Mouse (Mus musculus): ENCODE data around the gene Pcyt2. TPM values are rescaled to one million over a fixed set of nuclear protein-coding genes. Genes with fewer than 3 reads are reported as not detected.

The Pcyt2 gene
- 100 to 1,000 TPM; 144 to 150 TPM for total RNA-seq (2021)
- long read RNA-seq, experiment 1, transcript Pcyt2-203 (13 exons, 1,486 nt) = minor isoform, 14 of 311 reads
- long read RNA-seq, experiment 1, transcript Pcyt2-201 (14 exons, 1,881 nt) = major isoform, 169 of 311 reads
- long read RNA-seq, experiment 1, partial matches to known transcripts = 23 of 311 reads
- long read RNA-seq, experiment 1, other reads (novel, unspliced or antisense) = 101 of 311 reads
- long read RNA-seq, experiment 2, transcript Pcyt2-203 (13 exons, 1,486 nt) = minor isoform, 9 of 200 reads
- long read RNA-seq, experiment 2, transcript Pcyt2-201 (14 exons, 1,881 nt) = major isoform, 101 of 200 reads
- long read RNA-seq, experiment 2, partial matches to known transcripts = 13 of 200 reads
- long read RNA-seq, experiment 2, other reads (novel, unspliced or antisense) = 75 of 200 reads

DNA sequence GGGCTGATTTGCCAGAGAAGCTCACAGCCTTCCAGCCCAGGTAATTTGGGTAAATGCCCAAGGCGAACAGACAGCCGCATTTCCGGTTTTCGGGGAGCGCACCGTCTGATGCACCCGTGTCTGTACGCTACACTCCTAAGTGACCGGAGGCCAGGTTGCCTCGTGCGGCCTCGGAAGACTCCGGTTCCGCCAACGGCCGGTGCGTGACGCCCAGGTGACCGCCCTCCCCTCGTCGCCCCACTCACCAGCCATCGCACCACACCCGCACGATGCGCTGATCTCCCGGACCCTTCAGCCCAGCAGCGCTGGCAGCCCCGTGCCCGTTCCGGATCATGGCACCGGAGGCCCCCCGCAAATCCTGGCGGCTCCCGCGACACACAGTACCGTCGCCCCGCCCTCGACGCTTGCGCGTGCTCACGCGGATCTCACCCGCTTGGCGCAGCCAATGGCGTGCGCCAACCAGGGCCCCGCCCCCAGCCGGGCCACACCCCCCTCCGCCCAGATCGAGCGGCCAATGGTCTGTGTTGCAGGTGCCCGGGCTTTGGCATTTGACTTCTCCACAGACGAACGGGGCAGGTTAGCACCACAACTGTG lies at the start of gene Pcyt2:
Pcyt2 (minus strand) TSS at position 418 of the 594 bp plus-strand sequence.
- peak; percentile 96 for DNase-seq

DNA sequence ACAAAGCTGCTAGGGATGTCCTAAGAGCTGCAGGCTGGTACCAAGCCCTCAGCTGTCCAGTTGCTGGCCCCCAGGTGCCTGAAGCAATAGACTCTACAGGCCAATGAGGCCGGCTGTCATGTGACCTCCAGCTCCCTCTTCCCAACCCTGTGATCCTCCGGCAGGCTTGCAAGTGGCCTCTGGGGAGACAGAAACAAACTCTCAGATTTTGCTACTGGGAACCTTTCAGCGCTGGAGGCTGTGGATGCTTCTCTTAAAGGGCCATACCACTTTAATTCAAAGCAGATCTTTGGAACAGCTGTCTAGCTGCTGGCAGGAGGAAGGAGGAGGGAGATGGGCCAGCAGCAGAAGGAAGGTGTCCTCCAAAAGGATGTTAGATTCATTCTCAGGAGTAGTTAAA lies 48.9 kb upstream of the Pcyt2 start:
- DNase-seq = no peak

DNA sequence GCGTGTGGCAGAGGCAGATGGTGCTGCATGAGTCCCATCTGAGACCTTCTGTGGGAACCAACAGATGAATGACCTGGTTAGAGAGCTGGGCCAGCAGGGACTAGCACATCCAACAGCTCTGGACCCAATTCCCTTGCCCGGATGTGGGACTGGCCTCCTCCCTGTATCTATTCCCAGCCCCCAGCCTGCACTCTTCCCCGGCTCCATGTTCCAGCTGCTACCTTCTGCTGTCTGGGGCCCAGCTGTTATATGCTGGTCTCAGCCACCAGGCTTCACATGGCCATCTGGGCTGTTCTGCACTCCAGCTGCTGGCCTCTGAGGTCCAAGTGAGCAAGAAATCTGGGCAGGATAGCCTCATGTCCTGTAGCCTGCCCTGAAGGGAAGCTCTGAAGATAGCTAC lies 47.7 kb upstream of the Pcyt2 start:
- no peak for DNase-seq

DNA sequence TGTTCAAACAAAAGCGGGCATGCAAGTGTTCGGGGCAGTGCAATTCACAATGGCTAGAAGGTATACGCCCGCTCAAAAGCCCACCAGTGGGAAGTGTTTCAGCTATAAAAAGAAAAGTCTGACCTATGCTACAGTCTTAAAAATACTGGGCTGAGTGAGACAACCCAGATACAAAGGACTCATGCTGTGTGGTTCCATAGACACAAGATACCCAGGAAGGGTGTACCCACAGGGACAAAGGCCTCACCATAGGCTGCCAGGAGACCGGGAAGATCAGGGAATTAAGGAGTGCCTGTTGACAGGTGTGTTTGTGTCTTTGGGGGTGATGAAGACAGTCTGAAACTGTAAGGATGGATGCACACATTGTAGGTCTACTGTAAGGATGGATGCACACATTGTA lies 46.0 kb upstream of the Pcyt2 start:
- DNase-seq = no peak

DNA sequence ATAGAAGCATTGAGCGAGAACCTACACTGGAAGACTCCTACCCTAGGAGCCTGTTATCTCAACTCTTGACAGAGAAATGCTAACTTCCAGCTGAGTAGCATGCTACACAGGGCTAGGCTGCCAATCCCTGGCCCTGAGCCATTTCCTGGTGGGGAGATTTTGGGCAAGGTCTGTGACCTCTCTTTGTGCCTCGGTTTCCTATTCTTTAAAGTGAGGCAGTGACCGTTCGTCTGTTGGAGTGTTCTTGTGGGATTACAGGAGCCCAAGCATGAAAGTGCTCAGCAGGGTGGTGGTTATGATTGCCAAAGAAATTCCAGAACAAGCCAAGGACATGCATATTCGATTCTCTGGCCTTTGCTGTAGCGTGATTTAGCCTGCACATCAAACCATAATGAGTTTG lies 45.0 kb upstream of the Pcyt2 start:
- DNase-seq = peak; percentile 36

DNA sequence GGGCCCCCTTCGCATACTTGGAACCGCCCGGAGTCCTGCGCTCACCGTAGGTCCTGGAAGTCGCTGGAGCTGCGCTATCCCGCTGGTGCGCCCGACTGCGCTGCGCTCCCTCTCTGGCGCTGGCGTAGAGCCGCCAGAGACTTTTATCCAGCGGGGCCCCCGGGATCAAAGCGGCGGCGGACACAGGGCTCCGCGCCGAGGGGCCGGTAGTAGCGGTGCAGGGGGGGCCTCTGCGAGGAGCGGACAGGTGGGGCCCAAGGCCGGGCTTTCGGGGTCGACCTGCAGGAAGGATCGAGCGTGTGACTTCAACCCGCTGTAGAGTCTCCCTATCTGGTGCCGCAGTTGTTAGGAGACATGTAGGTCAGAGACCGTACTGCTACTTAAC lies 43.3 kb upstream of the Pcyt2 start, which contains the start of gene Notum:
Notum (minus strand) TSS at position 100 of the 385 bp plus-strand sequence.
- DNase-seq = no peak

DNA sequence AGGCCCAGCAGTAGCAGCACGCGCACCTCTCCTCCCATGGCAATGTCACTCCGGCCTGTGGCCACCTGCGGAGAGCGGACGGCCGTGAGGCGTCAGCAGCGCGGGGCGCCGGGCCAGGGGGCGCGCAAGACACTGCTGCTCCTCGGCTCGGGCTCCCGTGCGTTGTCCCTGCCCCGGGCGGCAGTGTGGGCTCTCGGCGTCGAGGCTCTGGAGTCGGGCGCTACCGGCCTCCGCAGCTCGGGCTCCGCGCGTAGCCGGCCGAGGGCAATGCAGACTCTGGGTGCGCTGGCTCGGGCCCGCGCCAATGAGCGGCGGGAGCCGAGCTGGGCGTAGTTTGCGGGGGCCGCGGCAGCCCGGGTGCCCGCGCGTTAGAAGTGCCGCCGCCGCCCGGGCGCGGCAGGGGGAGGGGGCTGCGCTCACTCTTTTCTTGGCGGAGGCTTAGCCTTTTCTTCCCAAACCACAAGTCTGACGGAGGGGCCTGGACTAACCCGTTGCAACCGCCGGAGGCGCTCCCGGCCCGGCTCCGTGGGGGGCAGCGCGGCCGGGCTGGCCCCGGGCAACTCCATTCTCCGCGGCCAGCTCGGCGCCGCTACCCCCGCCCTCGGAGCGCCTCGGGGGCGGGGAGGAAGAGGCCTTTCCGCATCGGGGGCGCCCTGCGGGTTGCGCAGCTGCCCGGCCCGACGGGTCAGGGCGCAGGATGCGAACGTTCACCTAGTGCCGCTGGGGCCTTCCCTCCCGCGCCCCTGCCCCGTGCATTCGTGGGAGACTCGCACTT lies 42.8 kb upstream of the Pcyt2 start:
- peak; percentile 60 for DNase-seq

DNA sequence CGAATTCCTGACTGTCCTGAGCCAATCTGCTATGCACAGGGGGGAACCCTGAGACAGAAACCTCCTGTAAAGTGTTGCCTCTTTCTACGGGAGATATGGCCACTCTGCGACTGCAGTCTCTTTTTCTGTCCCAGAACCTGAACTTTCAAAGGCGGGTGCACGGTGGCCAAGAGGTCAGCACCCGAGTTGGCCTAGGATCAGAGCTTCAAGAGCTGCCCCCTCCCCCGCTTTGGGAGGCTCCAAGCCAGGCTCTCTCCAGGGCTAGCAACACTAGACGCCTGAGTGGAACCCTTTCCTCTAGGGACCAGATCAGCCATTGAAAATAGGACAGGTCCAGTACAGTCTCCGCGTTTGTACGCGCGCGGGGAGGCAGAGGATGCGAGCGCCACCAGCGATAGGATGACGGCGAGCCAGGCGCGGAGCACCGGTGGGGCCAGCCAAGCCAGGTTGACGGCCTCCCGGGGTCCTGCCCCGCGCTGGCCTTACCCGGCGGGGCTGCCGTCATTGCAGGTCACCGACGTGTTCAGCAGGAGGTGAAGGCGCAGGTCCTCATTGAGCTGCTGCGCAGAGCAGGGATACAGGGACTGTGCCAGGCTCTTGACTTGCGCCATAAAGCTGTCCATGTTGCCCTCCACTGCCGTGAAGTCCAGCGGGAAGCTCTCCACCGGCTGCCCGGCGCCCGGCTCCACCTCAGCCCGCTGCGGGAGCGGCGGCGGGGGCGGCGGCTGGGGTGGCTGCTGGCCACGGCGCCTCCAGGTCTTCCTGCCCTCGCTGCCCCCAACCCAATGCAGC lies 42.0 kb upstream of the Pcyt2 start:
- DNase-seq = peak; percentile 53

DNA sequence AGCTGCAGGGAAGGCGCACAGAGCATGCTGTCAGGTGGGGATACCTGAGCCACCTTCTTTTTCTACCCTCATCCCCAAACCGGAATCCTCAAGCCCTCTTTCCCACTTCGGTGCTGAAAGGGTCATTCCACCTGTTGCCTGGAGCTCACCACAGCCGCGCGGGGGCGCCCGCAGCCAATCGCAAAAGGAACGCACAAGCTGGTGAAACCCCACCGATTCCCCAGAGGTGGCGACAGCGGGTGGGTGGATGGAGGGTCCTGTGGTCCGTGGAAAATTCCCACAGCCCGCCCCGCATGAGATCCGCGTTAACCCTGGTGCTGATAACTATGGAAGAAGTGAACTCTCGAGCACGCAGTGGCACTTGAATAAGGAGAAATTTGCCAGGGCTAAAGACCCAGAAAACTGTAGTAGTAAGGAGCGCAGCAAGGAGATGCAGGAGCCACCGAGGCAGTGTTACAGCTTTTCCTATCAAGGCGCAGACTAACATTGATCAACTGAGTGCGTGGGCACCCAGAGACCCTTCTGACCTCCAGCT lies 41.2 kb upstream of the Pcyt2 start:
- DNase-seq = peak; percentile 90

DNA sequence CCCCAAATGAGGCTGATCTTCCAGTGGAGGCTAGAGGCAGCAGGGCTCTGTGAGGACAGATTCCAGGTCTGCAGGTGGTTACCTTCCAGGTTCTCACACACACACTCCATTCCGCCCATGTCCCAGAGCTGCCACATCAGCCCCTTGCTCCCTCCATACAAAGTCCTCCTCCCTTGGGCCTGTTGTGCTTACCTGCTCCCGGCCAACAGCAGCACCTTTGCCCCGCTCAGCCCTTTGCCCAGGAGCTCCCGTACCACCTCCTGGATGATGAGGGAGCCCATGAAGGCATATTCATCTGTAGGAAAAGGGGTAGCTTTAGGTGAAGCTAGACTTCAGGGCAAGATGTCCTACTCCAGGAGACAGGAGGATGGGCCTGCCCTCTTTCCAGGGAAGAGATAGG lies 39.6 kb upstream of the Pcyt2 start:
- DNase-seq = no peak

DNA sequence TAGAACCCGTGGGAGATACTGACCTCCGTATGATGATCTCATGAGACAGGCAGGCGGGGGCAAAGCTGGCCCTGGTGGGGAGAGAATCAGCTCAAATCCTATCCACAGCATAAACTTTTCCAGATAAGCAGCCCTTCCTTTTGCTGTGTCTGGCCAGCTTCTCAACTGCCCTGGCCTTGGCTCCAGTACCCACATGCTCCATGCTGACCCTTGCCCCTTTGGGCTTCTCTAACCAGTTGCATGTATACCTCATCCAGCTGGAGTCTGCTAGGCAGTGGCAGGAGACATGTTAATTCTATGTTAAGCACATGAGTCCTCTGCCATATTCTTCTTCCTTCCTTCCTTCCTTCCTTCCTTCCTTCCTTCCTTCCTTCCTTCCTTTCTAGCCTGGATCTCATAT lies 37.0 kb upstream of the Pcyt2 start:
- DNase-seq = no peak

DNA sequence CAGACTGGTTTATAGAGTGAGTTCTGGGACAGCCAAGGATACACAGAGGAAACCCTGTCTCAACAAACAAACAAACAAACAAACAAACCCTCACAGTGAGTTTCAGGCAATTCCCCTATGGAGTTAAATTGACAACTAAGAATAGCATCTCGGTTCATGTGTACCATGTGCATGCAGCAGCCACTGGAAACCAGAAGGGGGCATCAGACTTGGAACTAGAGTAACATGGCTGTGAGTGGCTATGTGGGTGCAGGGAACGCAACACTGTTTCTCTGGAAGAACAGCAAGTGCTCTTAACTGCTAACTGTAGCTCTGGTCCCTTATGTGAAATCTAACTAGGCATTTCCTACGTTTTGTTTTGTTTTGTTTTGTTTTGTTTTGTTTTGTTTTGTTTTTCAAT lies 34.1 kb upstream of the Pcyt2 start:
- DNase-seq = no peak

DNA sequence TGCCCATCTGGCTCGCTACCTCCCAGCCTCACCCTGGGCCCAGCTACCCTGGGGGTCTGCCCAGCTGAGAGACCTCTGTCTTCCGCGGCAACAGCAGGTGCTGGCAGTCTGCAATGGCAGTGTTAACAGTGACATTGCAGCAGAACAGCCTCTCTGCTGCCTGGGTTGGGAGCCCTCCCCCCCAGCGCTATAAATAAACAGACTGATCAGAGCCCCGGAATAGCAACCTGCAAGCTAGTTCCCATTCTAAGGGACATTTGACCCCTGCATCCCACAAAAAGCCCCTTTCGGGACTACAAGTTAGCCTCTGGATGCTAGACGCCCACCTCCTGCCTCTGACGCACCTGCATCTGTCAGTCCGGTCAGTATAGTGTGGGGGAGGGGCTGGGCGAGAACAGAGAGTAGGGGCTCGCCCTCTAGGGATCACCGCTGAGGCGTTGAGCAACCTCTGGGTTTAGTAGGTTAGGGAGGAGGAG lies 30.3 kb upstream of the Pcyt2 start, which contains the start of gene Myadml2:
Myadml2 (minus strand) TSS at position 158 of the 476 bp plus-strand sequence.
- DNase-seq = peak; percentile 45

DNA sequence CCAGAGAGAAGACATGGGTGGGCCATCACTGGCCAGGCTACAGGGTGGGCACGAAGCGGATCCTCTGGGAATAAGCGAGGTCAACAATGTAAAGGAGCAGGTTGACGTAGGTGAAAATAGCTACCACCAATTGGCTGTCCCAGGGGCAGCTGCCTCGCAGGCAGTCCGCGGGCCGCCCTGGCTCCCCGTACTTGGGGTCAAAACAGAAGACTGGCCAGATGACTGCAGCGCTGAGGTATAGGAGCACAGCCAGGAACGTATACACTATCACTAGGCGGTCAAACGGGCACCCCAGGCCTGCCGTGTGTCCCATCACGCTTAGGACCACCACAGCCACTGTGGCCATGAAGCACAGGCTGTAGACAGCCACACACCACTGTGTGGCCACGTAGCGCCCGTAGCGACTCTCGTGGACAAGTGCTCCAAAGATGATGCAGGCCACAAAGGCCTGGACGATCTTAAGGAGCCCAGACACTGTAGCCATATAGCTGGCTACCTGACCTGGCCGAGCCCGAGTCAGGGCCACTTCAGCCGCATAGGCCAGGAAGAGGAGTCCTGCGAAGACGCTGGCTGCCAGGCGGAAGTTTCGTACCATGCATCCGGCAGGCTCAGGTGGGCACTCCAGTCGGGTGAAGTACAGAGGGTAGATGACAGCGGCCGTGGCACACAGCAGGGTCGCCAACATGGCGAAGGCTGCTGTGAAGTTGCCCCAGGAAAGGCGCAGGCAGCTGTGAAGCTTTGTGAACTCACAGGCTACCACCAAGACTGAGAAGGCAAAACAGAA lies 29.5 kb upstream of the Pcyt2 start:
- DNase-seq = no peak

DNA sequence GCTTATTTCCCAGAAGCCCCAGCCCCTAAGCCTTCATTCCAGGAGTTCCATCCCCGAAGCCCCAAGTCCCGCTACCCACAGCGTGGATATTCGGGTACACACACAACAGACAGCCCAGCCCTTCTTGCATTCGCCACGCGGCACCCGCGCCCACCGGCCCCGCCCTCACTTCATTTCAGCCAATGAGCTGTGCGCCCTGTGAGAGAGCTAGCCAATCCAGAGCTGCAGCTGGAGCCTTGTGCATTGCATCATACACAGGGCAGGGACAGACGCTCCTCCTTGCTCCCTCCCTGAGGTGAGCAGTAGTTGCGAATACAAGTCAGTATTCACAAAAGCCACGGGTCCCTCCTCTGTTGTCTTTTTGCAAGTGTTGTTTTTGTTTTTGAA lies 25.9 kb upstream of the Pcyt2 start, which contains the start of gene Pycr1:
Pycr1 (minus strand) TSS at position 169 of the 387 bp plus-strand sequence.
- peak; percentile 96 for DNase-seq

DNA sequence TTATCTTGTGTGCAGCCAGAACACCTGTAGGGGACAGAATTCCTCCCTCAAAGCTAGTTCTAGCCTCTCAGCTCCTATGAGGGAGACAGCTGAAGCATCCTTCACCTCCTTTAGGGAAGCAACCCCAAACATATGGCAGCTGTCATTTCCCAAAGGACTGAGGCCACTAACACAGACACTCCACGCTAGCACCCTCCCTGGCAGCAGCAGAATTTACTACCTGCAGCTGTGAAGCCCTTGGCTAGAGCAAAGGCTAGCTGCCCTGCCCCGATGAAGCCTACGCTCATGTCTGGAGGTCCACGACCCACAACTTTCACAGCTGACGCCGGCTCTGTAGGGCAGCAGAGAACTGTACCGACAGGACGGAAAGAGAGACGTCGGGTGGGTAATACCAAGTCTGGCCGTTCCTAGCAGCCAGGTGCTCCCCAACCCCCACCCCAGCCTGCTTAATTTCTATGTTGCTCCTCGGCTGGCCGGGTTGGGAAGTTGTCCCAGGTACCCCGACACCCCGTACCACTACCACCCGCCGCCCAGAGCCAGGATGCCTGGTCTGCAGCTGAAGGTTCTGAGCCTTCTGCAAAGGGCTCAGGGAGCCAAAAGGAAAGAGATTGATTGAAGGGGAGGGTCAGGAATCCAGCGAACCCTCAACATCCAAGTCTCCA lies 25.3 kb upstream of the Pcyt2 start:
- peak; percentile 35 for DNase-seq

DNA sequence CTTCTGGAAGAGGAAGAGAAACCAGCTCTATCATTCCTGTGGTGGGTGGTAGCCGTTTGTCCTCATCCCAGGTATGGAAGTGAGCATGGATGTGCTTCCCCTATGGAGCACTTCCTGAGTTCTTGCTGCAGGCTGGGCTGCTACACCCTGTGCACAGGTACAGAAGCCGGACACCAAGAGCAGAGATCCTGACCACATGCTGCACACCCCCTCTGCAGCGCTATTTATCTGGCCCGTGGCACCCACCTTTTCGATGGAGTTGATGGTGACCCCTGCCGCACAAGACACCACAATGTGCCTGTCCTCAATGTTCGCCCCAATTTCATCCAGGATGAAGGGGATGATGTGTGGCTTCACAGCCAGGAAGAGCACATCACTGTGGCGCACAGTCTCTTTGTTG lies 24.1 kb upstream of the Pcyt2 start:
- DNase-seq = no peak

DNA sequence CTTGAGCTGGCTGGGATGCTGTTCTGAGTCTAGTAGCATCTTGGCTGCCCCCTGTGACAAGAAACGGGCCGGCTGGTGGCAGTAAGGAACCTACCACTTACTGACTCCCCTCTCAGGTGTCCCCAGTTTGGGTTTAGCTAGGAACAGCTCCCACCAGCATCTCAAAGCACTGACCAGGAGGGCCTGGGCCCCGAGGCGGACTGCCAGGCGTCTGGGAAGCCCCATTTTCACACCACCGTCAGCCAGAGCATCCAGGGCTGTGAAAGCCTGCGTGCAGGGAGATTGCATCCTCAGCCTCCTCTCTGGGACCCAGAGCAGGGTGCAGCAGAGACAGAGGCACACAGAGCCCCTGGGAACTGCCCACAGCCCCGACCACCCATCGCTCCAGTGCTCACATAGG lies 23.5 kb upstream of the Pcyt2 start:
- DNase-seq = no peak

DNA sequence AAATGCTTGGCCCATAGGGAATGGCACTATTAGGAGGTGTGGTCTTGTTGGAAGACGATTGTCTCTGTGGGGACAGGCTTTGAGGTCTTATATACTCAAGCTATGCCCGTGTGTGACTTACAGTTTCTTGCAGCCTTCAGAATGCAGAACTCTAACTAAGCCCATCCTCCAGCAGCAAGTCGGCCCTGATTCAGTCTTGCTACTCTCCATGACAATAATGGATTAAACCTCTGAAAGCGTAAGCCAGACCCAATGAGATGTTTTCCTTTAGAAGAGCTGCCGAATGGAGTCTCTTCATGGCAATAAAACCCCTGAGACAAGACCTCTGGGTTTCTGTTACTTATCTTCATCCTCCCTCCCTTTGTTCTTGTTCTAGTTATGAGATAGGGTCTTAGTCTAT lies 17.1 kb upstream of the Pcyt2 start:
- no peak for DNase-seq
